Mouse (Mus musculus) frontal cortex, postnatal 14 days (tissue): ENCODE results near the gene Becn1.

Experiments used
- DNase-seq, 2 experiments: peaks; one replicate each; pipeline ENCODE4 v3.0.0; 2022; ENCODE audit warnings: low spot score in 2 of 2

The Becn1 gene

DNA sequence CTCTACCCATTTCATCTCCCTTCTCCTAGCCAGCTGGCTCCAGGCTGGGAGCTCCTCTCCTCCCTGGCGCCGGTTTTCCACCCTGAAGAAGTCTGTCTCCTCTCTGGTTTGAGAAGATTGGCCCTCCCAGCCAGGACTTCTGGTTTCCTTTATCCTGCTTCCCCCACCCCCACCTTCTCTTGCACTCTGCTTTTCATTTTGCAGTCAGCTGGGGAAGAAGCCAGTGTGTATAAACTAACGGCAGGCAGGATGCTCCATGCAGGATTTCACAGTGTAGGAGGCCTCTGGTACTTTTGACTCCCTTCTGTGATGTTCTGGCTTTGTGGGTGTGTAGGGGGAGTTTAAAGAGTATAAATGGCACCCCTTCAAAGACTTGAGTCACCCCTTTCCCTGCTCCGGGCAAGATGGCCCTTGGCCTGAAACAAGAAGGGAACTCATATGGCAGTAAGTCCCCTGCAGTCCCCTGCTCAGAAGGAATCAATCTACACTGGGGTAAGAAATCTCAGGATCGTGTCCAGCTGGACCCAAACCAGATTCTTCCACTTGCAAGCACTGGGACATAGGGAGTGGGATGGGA is 63.9 kb downstream of the Becn1 start:
- no peak for DNase-seq

DNA sequence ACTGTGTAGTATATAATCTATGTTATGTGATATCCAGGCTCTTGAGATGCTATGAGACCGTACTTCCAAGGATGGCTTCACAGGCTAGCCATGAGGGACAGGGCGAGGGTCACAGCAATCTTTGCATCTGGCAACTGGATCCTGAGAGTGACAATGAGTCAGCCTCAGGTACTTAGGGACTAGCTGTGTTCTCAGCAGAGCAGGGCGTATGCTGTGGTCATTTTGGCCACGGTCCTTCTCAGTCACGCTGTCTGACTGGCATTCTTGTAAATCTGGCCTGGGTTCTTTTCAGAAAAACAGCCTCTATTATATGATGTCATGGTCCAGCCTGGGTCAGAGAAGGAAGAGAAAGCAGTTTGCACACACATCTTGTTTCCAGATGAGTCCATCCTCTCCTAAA is 65.3 kb downstream of the Becn1 start:
- no peak for DNase-seq
